Mouse (Mus musculus) limb, embryonic 12.5 days (tissue): ENCODE results near the gene Ccnb1. TPM values are rescaled to one million over a fixed set of nuclear protein-coding genes. Genes with fewer than 3 reads are reported as not detected.

ENCODE experiments used
- ATAC-seq: fragments of 200-750 bp; cut with Nextera tagmentation; 2 replicates; pipeline ENCODE4 v1.8.0; 2017; ENCODE audit warnings: low read depth, moderate TSS enrichment; ENCODE audit not compliant: insufficient number of reproducible peaks, insufficient read depth, low FRiP score, low TSS enrichment
- H3K27ac ChIP-seq: fragments of 300-500 bp; sonication (generic); 2 replicates; pipeline ENCODE4 v1.5.1; 2016; ENCODE audit warnings: mild to moderate bottlenecking, moderate library complexity
- H3K27me3 ChIP-seq: fragments of 300-500 bp; sonication (generic); 2 replicates; pipeline ENCODE4 v1.6.1; 2016; ENCODE audit warnings: mild to moderate bottlenecking, moderate library complexity
- H3K36me3 ChIP-seq: fragments of 300-500 bp; sonication (generic); 2 replicates; pipeline ENCODE4 v1.6.1; 2016; ENCODE audit warnings: mild to moderate bottlenecking, moderate library complexity
- H3K4me1 ChIP-seq: fragments of 300-500 bp; sonication (generic); replicated peaks from 2 replicates; pipeline ENCODE4 v1.6.1; 2016
- H3K4me2 ChIP-seq: fragments of 300-500 bp; sonication (generic); 2 replicates; pipeline ENCODE4 v1.6.1; 2016; ENCODE audit warnings: mild to moderate bottlenecking, moderate library complexity
- H3K4me3 ChIP-seq: fragments of 300-500 bp; sonication (generic); replicated peaks from 2 replicates; pipeline ENCODE4 v1.5.1; 2016; ENCODE audit warnings: mild to moderate bottlenecking
- H3K9ac ChIP-seq: fragments of 300-500 bp; sonication (generic); replicated peaks from 2 replicates; pipeline ENCODE4 v1.6.1; 2016; ENCODE audit warnings: mild to moderate bottlenecking, moderate library complexity
- H3K9me3 ChIP-seq: fragments of 300-500 bp; sonication (generic); 2 replicates; pipeline ENCODE4 v1.6.1; 2016; ENCODE audit warnings: mild to moderate bottlenecking, moderate library complexity
- WGBS: fragments of 180-500 bp; shearing (Covaris S2); methylation state at CpG from one replicate; pipeline ENCODE4 v1.1.7; 2016; 5-methylcytosine and 5-hydroxymethylcytosine counted together
- polyA plus RNA-seq: library from polyadenylated mRNA; unstranded; fragments of >200 nt; fragmentation: Nextera tagmentation; extraction: Ambion mirVana; gene quantifications from 2 replicates; pipeline ENCODE4 v1.2.1, GENCODE M21; 2016

Ccnb1 gene
- polyA plus RNA-seq: 300 and 302 TPM in 2 replicates

GRCm38 (mm10) chr13:100786414-100786867 is at the start of gene Ccnb1:
Gene Ccnb1, minus strand, starts transcription at chr13:100786570.
- peak within 1 kb of the TSS; percentile 74 for H3K4me2 ChIP-seq
- under 1% methylated on average over 35 of the region's 35 CpGs for WGBS
- H3K4me1 ChIP-seq: peaks cover 24% of the 10 kb centered on the region
- peak within 1 kb of the TSS; percentile 84 for H3K4me3 ChIP-seq
- ATAC-seq: peak; percentile 98
- H3K9me3 ChIP-seq: no peaks in the 10 kb centered on the region
- H3K36me3 ChIP-seq: peaks cover 31% of the 10 kb centered on the region
- H3K27ac ChIP-seq: peak within 1 kb of the TSS; percentile 66; the same call in 1 of the 2 replicates
- H3K27me3 ChIP-seq: no peaks in the 10 kb centered on the region
- H3K9ac ChIP-seq: peak within 1 kb of the TSS; percentile 84

- H3K9ac ChIP-seq: no peak overlapping the region
- ATAC-seq: no peak
- H3K27me3 ChIP-seq: peaks cover 3% of the 10 kb centered on the region; the same call in 1 of the 2 replicates
- H3K36me3 ChIP-seq: no peaks in the 10 kb centered on the region; the same call in 1 of the 2 replicates
- no peak overlapping the region for H3K27ac ChIP-seq
- no peak overlapping the region for H3K4me3 ChIP-seq
- H3K4me2 ChIP-seq: no peak overlapping the region
- no peaks in the 10 kb centered on the region for H3K9me3 ChIP-seq
- peaks cover 17% of the 10 kb centered on the region for H3K4me1 ChIP-seq
These were observed 48.4 kb upstream of the Ccnb1 start for GRCm38 (mm10) chr13:100834777-100835176.

GRCm38 (mm10) chr13:100833640-100834002 is 47.3 kb upstream of the Ccnb1 start:
- Histone ChIP-seq H3K4me3 (peak overlapping the region; percentile 96), H3K4me2 (peak overlapping the region; percentile 20; the same call in 1 of the 2 replicates), H3K9me3 (no peaks in the 10 kb centered on the region), H3K4me1 (peaks cover 17% of the 10 kb centered on the region), H3K27me3 (peaks cover 3% of the 10 kb centered on the region; the same call in 1 of the 2 replicates), H3K27ac (no peak overlapping the region), H3K36me3 (no peaks in the 10 kb centered on the region; the same call in 1 of the 2 replicates), H3K9ac (no peak overlapping the region)
- 61% methylated on average over 6 of the region's 6 CpGs for whole genome bisulfite sequencing
- no peak for ATAC-seq

- Histone ChIP-seq H3K36me3 (peaks cover 3% of the 10 kb centered on the region), H3K9ac (peak within 1 kb of the TSS; percentile 93), H3K9me3 (no peaks in the 10 kb centered on the region), H3K27ac (peak within 1 kb of the TSS; percentile 89), H3K4me1 (peaks cover 17% of the 10 kb centered on the region), H3K4me3 (peak within 1 kb of the TSS; percentile 96), H3K4me2 (peak within 1 kb of the TSS; percentile 67), H3K27me3 (peaks cover 3% of the 10 kb centered on the region; the same call in 1 of the 2 replicates)
- under 1% methylated on average over 89 of the region's 94 CpGs for WGBS
- peak; percentile 96 for ATAC-seq
These were observed 46.6 kb upstream of the Ccnb1 start, which contains the start of gene Slc30a5 for GRCm38 (mm10) chr13:100832741-100833639. Gene Slc30a5, minus strand, starts transcription at chr13:100833427.

- H3K4me2 ChIP-seq: peak overlapping the region; percentile 67
- H3K27me3 ChIP-seq: peaks cover 3% of the 10 kb centered on the region; the same call in 1 of the 2 replicates
- ATAC-seq: no peak
- WGBS: 3% methylated on average over 8 of the region's 8 CpGs
- H3K27ac ChIP-seq: peak overlapping the region; percentile 89; the same call in 1 of the 2 replicates
- H3K4me1 ChIP-seq: peaks cover 17% of the 10 kb centered on the region
- peak overlapping the region; percentile 93 for H3K9ac ChIP-seq
- H3K9me3 ChIP-seq: no peaks in the 10 kb centered on the region
- H3K4me3 ChIP-seq: peak overlapping the region; percentile 96
- H3K36me3 ChIP-seq: peaks cover 9% of the 10 kb centered on the region
These were observed 45.8 kb upstream of the Ccnb1 start for GRCm38 (mm10) chr13:100832188-100832587.

GRCm38 (mm10) chr13:100831123-100831522 is 44.8 kb upstream of the Ccnb1 start:
- Histone ChIP-seq H3K27ac (no peak overlapping the region), H3K4me2 (peak overlapping the region; percentile 67), H3K27me3 (no peaks in the 10 kb centered on the region), H3K4me1 (peaks cover 17% of the 10 kb centered on the region), H3K9ac (no peak overlapping the region), H3K9me3 (no peaks in the 10 kb centered on the region), H3K4me3 (no peak overlapping the region), H3K36me3 (peaks cover 18% of the 10 kb centered on the region)
- no peak for ATAC-seq
- 91% methylated on average over 6 of the region's 6 CpGs for WGBS

GRCm38 (mm10) chr13:100825627-100826410 is 39.4 kb upstream of the Ccnb1 start:
- Histone ChIP-seq H3K4me3 (no peak overlapping the region), H3K4me2 (no peak overlapping the region), H3K36me3 (peaks cover 66% of the 10 kb centered on the region), H3K27me3 (no peaks in the 10 kb centered on the region), H3K27ac (no peak overlapping the region), H3K4me1 (peaks cover 3% of the 10 kb centered on the region; the same call in 1 of the 2 replicates), H3K9me3 (no peaks in the 10 kb centered on the region), H3K9ac (no peak overlapping the region)
- no peak for ATAC-seq
- 93% methylated on average over 9 of the region's 9 CpGs for WGBS

- ATAC-seq: no peak
- Histone ChIP-seq H3K36me3 (peaks cover 75% of the 10 kb centered on the region), H3K4me1 (no peaks in the 10 kb centered on the region)
These were observed 38.5 kb upstream of the Ccnb1 start for GRCm38 (mm10) chr13:100824916-100825315.

GRCm38 (mm10) chr13:100824306-100824705 is 37.9 kb upstream of the Ccnb1 start:
- Histone ChIP-seq H3K9ac (no peak overlapping the region), H3K4me3 (no peak overlapping the region), H3K4me2 (no peak overlapping the region), H3K27me3 (no peaks in the 10 kb centered on the region), H3K9me3 (no peaks in the 10 kb centered on the region), H3K36me3 (peaks cover 80% of the 10 kb centered on the region), H3K4me1 (no peaks in the 10 kb centered on the region), H3K27ac (no peak overlapping the region)
- no peak for ATAC-seq
- 92% methylated on average over 6 of the region's 6 CpGs for WGBS

More at GRCm38 (mm10) chr13:100824916-100825315, 38.5 kb upstream of the Ccnb1 start:
- Histone ChIP-seq H3K4me3 (no peak overlapping the region), H3K27me3 (no peaks in the 10 kb centered on the region), H3K9ac (no peak overlapping the region), H3K9me3 (no peaks in the 10 kb centered on the region), H3K27ac (no peak overlapping the region), H3K4me2 (no peak overlapping the region)
- 93% methylated on average over 3 of the region's 3 CpGs for WGBS

GRCm38 (mm10) chr13:100823863-100824262 is 37.5 kb upstream of the Ccnb1 start:
- 96% methylated on average over 3 of the region's 3 CpGs for WGBS
- H3K27ac ChIP-seq: no peak overlapping the region

GRCm38 (mm10) chr13:100814451-100814850 is 28.1 kb upstream of the Ccnb1 start:
- no peak for ATAC-seq
- Histone ChIP-seq H3K4me2 (no peak overlapping the region), H3K9me3 (no peaks in the 10 kb centered on the region), H3K4me1 (no peaks in the 10 kb centered on the region), H3K4me3 (no peak overlapping the region), H3K27ac (no peak overlapping the region), H3K36me3 (peaks cover 83% of the 10 kb centered on the region), H3K27me3 (no peaks in the 10 kb centered on the region), H3K9ac (no peak overlapping the region)
- 93% methylated on average over 6 of the region's 6 CpGs for WGBS

More at GRCm38 (mm10) chr13:100823863-100824262, 37.5 kb upstream of the Ccnb1 start:
- H3K9me3 ChIP-seq: no peaks in the 10 kb centered on the region
- H3K27me3 ChIP-seq: no peaks in the 10 kb centered on the region
- no peak overlapping the region for H3K9ac ChIP-seq
- H3K36me3 ChIP-seq: peaks cover 84% of the 10 kb centered on the region
- no peaks in the 10 kb centered on the region for H3K4me1 ChIP-seq
- no peak for ATAC-seq
- no peak overlapping the region for H3K4me3 ChIP-seq
- no peak overlapping the region for H3K4me2 ChIP-seq
